Mouse (Mus musculus) small intestine, adult 2 months (tissue): Measurements from ENCODE around the gene Ms4a4d.

Experiments used
- CTCF ChIP-seq: fragments of 200-500 bp; IDR thresholded peaks from 2 replicates; pipeline ENCODE4 v1.5.1; 2012; ENCODE audit warnings: low read depth, mild to moderate bottlenecking, control low read depth, inconsistent platforms, low read length, moderate library complexity, mixed read lengths; ENCODE audit not compliant: insufficient replicate concordance, insufficient read length; ENCODE audit errors: extremely low read depth
- POLR2A ChIP-seq: fragments of 200-500 bp; IDR thresholded peaks from 2 replicates; pipeline ENCODE4 v1.6.1; 2012; ENCODE audit warnings: low read depth, mild to moderate bottlenecking, control low read depth, inconsistent platforms, low read length, moderate library complexity

DNA sequence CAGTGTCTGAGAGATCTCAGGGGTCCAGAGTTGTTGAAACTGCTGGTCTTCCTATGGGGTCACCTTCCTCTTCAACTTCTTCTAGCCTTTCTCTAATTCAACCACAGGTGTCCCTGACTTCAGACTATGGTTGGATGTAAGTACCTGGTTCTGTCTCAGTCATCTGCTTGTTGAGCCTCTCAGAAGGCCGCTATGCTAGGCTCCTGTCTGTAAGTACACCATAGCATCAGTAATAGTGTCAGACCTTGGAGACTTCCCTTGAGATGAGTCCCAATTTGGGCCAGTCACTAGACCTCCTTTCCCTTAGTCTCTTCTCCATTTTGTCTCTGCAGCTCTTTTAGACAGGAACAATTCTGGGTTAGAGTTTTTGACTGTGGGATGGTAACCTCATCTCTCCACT lies 43.9 kb upstream of the Ms4a4d start:
- TF ChIP-seq CTCF = no peak
- no peak for TF ChIP-seq POLR2A
